Comparison of ENCODE assay signal across 8 mouse cellular contexts in the genomic region with DNA sequence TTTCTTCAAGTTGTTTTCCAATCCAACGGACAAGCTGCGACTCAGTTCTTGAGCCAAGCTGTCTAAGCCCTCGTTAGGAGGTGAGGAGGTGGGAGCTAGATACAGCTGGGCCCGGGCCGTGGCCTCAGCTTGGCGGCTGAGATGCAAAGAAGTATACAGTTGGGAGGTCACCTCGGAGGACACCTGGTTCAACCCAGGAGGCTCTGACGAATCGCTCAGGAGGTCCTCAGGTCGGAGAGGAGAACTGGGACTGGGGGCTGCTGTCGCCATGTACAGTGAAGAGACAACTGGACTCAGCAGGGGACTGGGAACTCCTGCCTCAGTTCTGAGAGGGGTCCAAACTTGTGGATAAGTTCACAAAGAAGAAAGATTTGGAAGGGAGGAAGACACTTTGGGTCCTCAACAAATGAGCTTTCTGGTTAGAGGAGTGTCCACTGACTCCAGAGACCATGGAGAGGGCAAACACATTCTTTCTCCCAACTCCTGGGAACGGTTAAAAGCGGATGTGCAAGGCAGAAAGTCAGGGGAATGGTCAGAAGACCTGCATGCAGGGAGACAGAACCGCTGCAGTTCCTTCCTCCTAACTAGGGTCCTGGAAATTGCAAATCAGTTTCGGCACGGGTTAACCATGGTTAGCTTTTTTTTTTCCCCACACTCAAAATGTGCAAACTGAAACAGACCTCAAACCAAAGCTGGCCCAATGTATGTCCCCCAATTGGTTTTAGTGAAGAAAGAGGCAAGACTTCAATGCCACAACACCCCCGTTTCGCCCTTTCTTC. TPM values are rescaled to one million over a fixed set of nuclear protein-coding genes. Genes with fewer than 3 reads are reported as not detected.
DNase-seq lines count a peak whose midpoint lies in the region; ATAC-seq and TF ChIP-seq lines count a peak whose summit lies in the region.

No protein-coding gene starts in this region.

- peak overlapping the region; percentile 83 for H3K27ac ChIP-seq in heart, embryonic 12.5 days (ENCODE audit: poor library complexity, severe bottlenecking)
- 0 out of 2 replicates have a peak overlapping the region, but pooled peaks have one; percentile 48 for H3K27ac ChIP-seq in ES-E14 (ENCODE audit: insufficient read depth, low read depth, low read length, poor library complexity, severe bottlenecking)
- H3K27ac ChIP-seq in forebrain, embryonic 12.5 days: peak overlapping the region; percentile 91
- peak overlapping the region; percentile 87 for H3K27ac ChIP-seq in liver, embryonic 12.5 days

- peaks cover 29% of the 10 kb centered on the region for H3K36me3 ChIP-seq in heart, embryonic 12.5 days
- peaks cover 10% of the 10 kb centered on the region; the same call in 1 of the 2 replicates for H3K36me3 ChIP-seq in ES-E14 (ENCODE audit: control insufficient read depth, insufficient read depth, low read length, poor library complexity, severe bottlenecking)
- H3K36me3 ChIP-seq in forebrain, embryonic 12.5 days (replicated peaks): peaks cover 28% of the 10 kb centered on the region
- H3K36me3 ChIP-seq in liver, embryonic 12.5 days: peaks cover 31% of the 10 kb centered on the region

- 24% methylated on average over 18 of the region's 18 CpGs for WGBS in heart, embryonic 12.5 days
- WGBS in forebrain, embryonic 12.5 days: 15% methylated on average over 18 of the region's 18 CpGs
- WGBS in liver, embryonic 12.5 days (ENCODE audit: insufficient replicate concordance): 34% methylated on average over 18 of the region's 18 CpGs

- peaks cover 13% of the 10 kb centered on the region for H3K27me3 ChIP-seq in heart, embryonic 12.5 days (replicated peaks)
- H3K27me3 ChIP-seq in forebrain, embryonic 12.5 days: peaks cover 16% of the 10 kb centered on the region
- peaks cover 16% of the 10 kb centered on the region for H3K27me3 ChIP-seq in liver, embryonic 12.5 days (replicated peaks)

- peak overlapping the region; percentile 81 for H3K9ac ChIP-seq in heart, embryonic 12.5 days
- peak overlapping the region; percentile 92 for H3K9ac ChIP-seq in ES-E14 (ENCODE audit: insufficient read depth, low read depth, low read length, poor library complexity, severe bottlenecking)
- peak overlapping the region; percentile 85 for H3K9ac ChIP-seq in forebrain, embryonic 12.5 days
- peak overlapping the region; percentile 92 for H3K9ac ChIP-seq in liver, embryonic 12.5 days

- no peak for ATAC-seq in heart, embryonic 12.5 days (ENCODE audit: insufficient number of reproducible peaks, low FRiP score)
- ATAC-seq in forebrain, embryonic 12.5 days (ENCODE audit: low FRiP score): no peak
- no peak for ATAC-seq in liver, embryonic 12.5 days

- in situ Hi-C loops in ES-E14 (cut with MboI; ENCODE audit: low sequenced_read_pairs in 2 of 2, unreplicated experiment in 2 of 2): no loop called here

- intact Hi-C loops in heart, postnatal 36 days (cut with DNase I): no loop called here

- DNase-seq in heart, postnatal 36 days: no peak
- no peak for DNase-seq in ES-E14 (ENCODE audit: low read depth, low spot score)
- peak; percentile 21 for DNase-seq in thymus, postnatal 0 days (ENCODE audit: low spot score)
- DNase-seq in ovary, adult 18-20 months (ENCODE audit: low spot score): no peak
- DNase-seq in kidney, adult 9 months: no peak

- H3K4me3 ChIP-seq in heart, embryonic 12.5 days: peak overlapping the region; percentile 61
- H3K4me3 ChIP-seq in ES-E14 (ENCODE audit: insufficient read depth in 1 of 2, low read depth in 1 of 2, low read length in 2 of 2, poor library complexity in 1 of 2, severe bottlenecking in 1 of 2): peak overlapping the region; percentile 80 to 90
- H3K4me3 ChIP-seq in forebrain, embryonic 12.5 days (replicated peaks): peak overlapping the region; percentile 62
- H3K4me3 ChIP-seq in liver, embryonic 12.5 days: peak overlapping the region; percentile 77

- H3K9me3 ChIP-seq in heart, embryonic 12.5 days (replicated peaks): no peaks in the 10 kb centered on the region
- H3K9me3 ChIP-seq in ES-E14 (ENCODE audit: control insufficient read depth, insufficient read depth, low read depth, low read length): no peaks in the 10 kb centered on the region
- H3K9me3 ChIP-seq in forebrain, embryonic 12.5 days: no peaks in the 10 kb centered on the region
- H3K9me3 ChIP-seq in liver, embryonic 12.5 days (replicated peaks): no peaks in the 10 kb centered on the region

- peak overlapping the region; percentile 87 for H3K4me2 ChIP-seq in heart, embryonic 12.5 days
- peak overlapping the region; percentile 79 for H3K4me2 ChIP-seq in forebrain, embryonic 12.5 days
- peak overlapping the region; percentile 88 for H3K4me2 ChIP-seq in liver, embryonic 12.5 days

- peaks cover 43% of the 10 kb centered on the region for H3K4me1 ChIP-seq in heart, embryonic 12.5 days (replicated peaks)
- peaks cover 0 to 10% of the 10 kb centered on the region in 2 experiments; a peak in 2 of 4 replicates for H3K4me1 ChIP-seq in ES-E14 (ENCODE audit: control insufficient read depth in 2 of 2, insufficient read depth in 2 of 2, low read length in 2 of 2, poor library complexity in 1 of 2)
- H3K4me1 ChIP-seq in forebrain, embryonic 12.5 days: peaks cover 51% of the 10 kb centered on the region
- H3K4me1 ChIP-seq in liver, embryonic 12.5 days: peaks cover 56% of the 10 kb centered on the region

TF ChIP-seq in ES-E14, 5 proteins besides CTCF, POLR2A, EP300 and RAD21:
- no peak for TF ChIP-seq HCFC1 (IDR thresholded peaks at IDR 0.05; ENCODE audit: borderline replicate concordance, insufficient read depth, low read length)
- TF ChIP-seq ZNF384 (IDR thresholded peaks at IDR 0.05; ENCODE audit: low read depth, low read length): no peak
- no peak for TF ChIP-seq MAFK (IDR thresholded peaks at IDR 0.05; ENCODE audit: insufficient read depth, low read depth, low read length)
- TF ChIP-seq CHD2 (IDR thresholded peaks at IDR 0.05; ENCODE audit: low read depth, low read length): no peak
- TF ChIP-seq ZC3H11A (IDR thresholded peaks at IDR 0.05; ENCODE audit: borderline replicate concordance, low read depth, low read length): no peak

RNA-seq across cellular contexts. Expression of a gene that starts 0.7 kb away (rescaled TPM):
- polyA plus RNA-seq in heart, embryonic 12.5 days (2016; fragmentation: Nextera tagmentation; extraction: Ambion mirVana): 18.6 and 21.8 TPM in 2 replicates
- 1 to 10 TPM; 2.8 to 3.1 TPM for total RNA-seq in heart, postnatal 36 days (2021)
- total RNA-seq in ES-E14 (2012; rRNA removed): 23.0 and 27.4 TPM in 2 replicates
- polyA plus RNA-seq in forebrain, embryonic 12.5 days (2016; fragmentation: Nextera tagmentation; extraction: Ambion mirVana): 49.0 and 52.6 TPM in 2 replicates
- 13.1 and 13.9 TPM in 2 replicates for polyA plus RNA-seq in liver, embryonic 12.5 days (2016; fragmentation: Nextera tagmentation; extraction: Ambion mirVana)
- 22.4 and 22.8 TPM in 2 replicates for polyA plus RNA-seq in thymus, postnatal 0 days (2015; fragmentation: Nextera tagmentation; extraction: Ambion mirVana)

RNA-seq across cellular contexts. Expression of a gene that starts 0.9 kb away (rescaled TPM):
- polyA plus RNA-seq in heart, embryonic 12.5 days (2016; fragmentation: Nextera tagmentation; extraction: Ambion mirVana): 168 and 176 TPM in 2 replicates
- 10 to 100 TPM; 54.3 to 60.1 TPM for total RNA-seq in heart, postnatal 36 days (2021)
- 44.1 and 62.2 TPM in 2 replicates for total RNA-seq in ES-E14 (2012; rRNA removed)
- polyA plus RNA-seq in forebrain, embryonic 12.5 days (2016; fragmentation: Nextera tagmentation; extraction: Ambion mirVana): 185 and 192 TPM in 2 replicates
- polyA plus RNA-seq in liver, embryonic 12.5 days (2016; fragmentation: Nextera tagmentation; extraction: Ambion mirVana): 90.4 and 90.9 TPM in 2 replicates
- polyA plus RNA-seq in thymus, postnatal 0 days (2015; fragmentation: Nextera tagmentation; extraction: Ambion mirVana): 132 and 138 TPM in 2 replicates

RNA-seq across cellular contexts. Expression of a gene that starts 3.2 kb away (rescaled TPM):
- 0.87 and 0.98 TPM in 2 replicates for polyA plus RNA-seq in heart, embryonic 12.5 days (2016; fragmentation: Nextera tagmentation; extraction: Ambion mirVana)
- total RNA-seq in heart, postnatal 36 days (2021): under 1 TPM in 1 of 2 experiments, not detected in 1; 0.28 TPM
- total RNA-seq in ES-E14 (2012; rRNA removed): 1.6 and 2.2 TPM in 2 replicates
- 5.1 and 5.5 TPM in 2 replicates for polyA plus RNA-seq in forebrain, embryonic 12.5 days (2016; fragmentation: Nextera tagmentation; extraction: Ambion mirVana)
- 0.24 and 0.48 TPM in 2 replicates for polyA plus RNA-seq in liver, embryonic 12.5 days (2016; fragmentation: Nextera tagmentation; extraction: Ambion mirVana)
- 0.18 and 0.24 TPM in 2 replicates for polyA plus RNA-seq in thymus, postnatal 0 days (2015; fragmentation: Nextera tagmentation; extraction: Ambion mirVana)

RNA-seq across cellular contexts. Expression of a gene that starts 17.4 kb away (rescaled TPM):
- 6.7 and 8.5 TPM in 2 replicates for polyA plus RNA-seq in heart, embryonic 12.5 days (2016; fragmentation: Nextera tagmentation; extraction: Ambion mirVana)
- under 1 TPM; 0.27 to 0.89 TPM for total RNA-seq in heart, postnatal 36 days (2021)
- total RNA-seq in ES-E14 (2012; rRNA removed): 1.3 and 1.8 TPM in 2 replicates
- 44.8 and 46.3 TPM in 2 replicates for polyA plus RNA-seq in forebrain, embryonic 12.5 days (2016; fragmentation: Nextera tagmentation; extraction: Ambion mirVana)
- polyA plus RNA-seq in liver, embryonic 12.5 days (2016; fragmentation: Nextera tagmentation; extraction: Ambion mirVana): 1.5 and 1.7 TPM in 2 replicates
- polyA plus RNA-seq in thymus, postnatal 0 days (2015; fragmentation: Nextera tagmentation; extraction: Ambion mirVana): 6.8 and 8.3 TPM in 2 replicates

RNA-seq across cellular contexts. Expression of a gene that starts 46.3 kb away (rescaled TPM):
- polyA plus RNA-seq in heart, embryonic 12.5 days (2016; fragmentation: Nextera tagmentation; extraction: Ambion mirVana): 19.2 and 23.5 TPM in 2 replicates
- 10 to 100 TPM; 21.8 to 22.8 TPM for total RNA-seq in heart, postnatal 36 days (2021)
- total RNA-seq in ES-E14 (2012; rRNA removed): 21.6 and 27.0 TPM in 2 replicates
- polyA plus RNA-seq in forebrain, embryonic 12.5 days (2016; fragmentation: Nextera tagmentation; extraction: Ambion mirVana): 94.3 and 98.3 TPM in 2 replicates
- polyA plus RNA-seq in liver, embryonic 12.5 days (2016; fragmentation: Nextera tagmentation; extraction: Ambion mirVana): 4.7 and 6.4 TPM in 2 replicates
- 10.7 and 13.2 TPM in 2 replicates for polyA plus RNA-seq in thymus, postnatal 0 days (2015; fragmentation: Nextera tagmentation; extraction: Ambion mirVana)
